Mouse (Mus musculus): Measurements from ENCODE around the gene Olfr524. TPM values are rescaled to one million over a fixed set of nuclear protein-coding genes. Genes with fewer than 3 reads are reported as not detected.

Gene Olfr524
- total RNA-seq (2021), result not detected
- not detected in 2 replicates for polyA plus RNA-seq (2012; rRNA removed)
- long read RNA-seq, result 0 reads

GRCm38 (mm10) chr7:140205864-140206263 lies at the start of gene Olfr524:
Gene Olfr524, minus strand, starts transcription at chr7:140205964.
- Histone ChIP-seq H3K9ac (ENCODE audit: low read depth, low read length) (no peak within 1 kb of the TSS), H3K4me1 (ENCODE audit: control insufficient read depth, insufficient read depth, low read length) (no peaks in the 10 kb centered on the region), H3K4me3 (no peak within 1 kb of the TSS), H3K36me3 (ENCODE audit: control insufficient read depth, insufficient read depth, low read length) (no peaks in the 10 kb centered on the region), H3K27me3 (ENCODE audit: control insufficient read depth, insufficient read depth, low read length) (no peaks in the 10 kb centered on the region), H3K79me2 (replicated peaks; ENCODE audit: control insufficient read depth, insufficient read depth, low read length) (no peaks in the 10 kb centered on the region), H3K27ac (no peak within 1 kb of the TSS)
- TF ChIP-seq EP300 (IDR thresholded peaks at IDR 0.05; ENCODE audit: insufficient read depth, low read depth, low read length) (no peak), POLR2A (IDR thresholded peaks at IDR 0.05; ENCODE audit: insufficient read depth, low read depth, low read length) (no peak), CTCF (IDR thresholded peaks at IDR 0.05) (no peak)
- DNase-seq, result no peak
- intact Hi-C loops (cut with DNase I), result no loop called here

DNA sequence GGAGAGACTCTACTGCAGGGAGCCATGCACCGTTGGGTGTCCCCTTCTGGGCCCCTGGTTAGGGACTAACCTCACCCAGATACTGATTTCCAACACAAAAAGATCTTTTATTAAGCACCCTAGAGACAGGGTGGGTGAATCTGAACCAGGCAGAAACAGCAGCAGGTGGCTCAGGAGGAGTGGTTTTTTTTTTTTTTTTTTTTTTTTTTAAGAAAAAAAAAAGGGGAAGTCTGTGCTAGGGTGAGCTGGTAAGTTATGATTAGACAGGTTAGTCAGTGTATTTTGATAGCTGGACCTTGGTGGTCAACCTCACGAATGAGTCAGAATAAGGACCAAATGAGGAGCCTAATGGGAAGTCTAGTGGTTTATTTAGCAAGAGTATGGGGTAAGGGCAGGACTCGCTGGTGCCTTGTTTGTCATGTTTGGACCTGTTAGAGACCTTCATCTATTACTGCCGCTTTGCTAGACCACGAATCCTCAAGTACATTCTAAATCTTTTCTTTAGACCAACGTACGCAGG lies 48.1 kb upstream of the Olfr524 start:
- Histone ChIP-seq H3K27ac (no peak overlapping the region), H3K36me3 (ENCODE audit: control insufficient read depth, insufficient read depth, low read length) (no peaks in the 10 kb centered on the region), H3K4me1 (ENCODE audit: control insufficient read depth, insufficient read depth, low read length) (no peaks in the 10 kb centered on the region), H3K27me3 (ENCODE audit: control insufficient read depth, insufficient read depth, low read length) (no peaks in the 10 kb centered on the region), H3K4me3 (no peak overlapping the region), H3K9ac (ENCODE audit: low read depth, low read length) (no peak overlapping the region), H3K79me2 (replicated peaks; ENCODE audit: control insufficient read depth, insufficient read depth, low read length) (no peaks in the 10 kb centered on the region)
- WGBS, result 75% methylated on average over 7 of the region's 7 CpGs
- DNase-seq, result no peak
- TF ChIP-seq CTCF (IDR thresholded peaks at IDR 0.05) (no peak), POLR2A (IDR thresholded peaks at IDR 0.05; ENCODE audit: insufficient read depth, low read depth, low read length) (no peak), EP300 (IDR thresholded peaks at IDR 0.05; ENCODE audit: insufficient read depth, low read depth, low read length) (no peak)
- intact Hi-C loops (cut with DNase I), result no loop called here

- Histone ChIP-seq H3K27ac (no peak within 1 kb of the TSS), H3K4me1 (ENCODE audit: control insufficient read depth, insufficient read depth, low read length) (no peaks in the 10 kb centered on the region), H3K4me3 (no peak within 1 kb of the TSS), H3K9ac (ENCODE audit: low read depth, low read length) (no peak within 1 kb of the TSS), H3K36me3 (ENCODE audit: control insufficient read depth, insufficient read depth, low read length) (no peaks in the 10 kb centered on the region), H3K27me3 (ENCODE audit: control insufficient read depth, insufficient read depth, low read length) (no peaks in the 10 kb centered on the region), H3K79me2 (replicated peaks; ENCODE audit: control insufficient read depth, insufficient read depth, low read length) (no peaks in the 10 kb centered on the region)
- TF ChIP-seq EP300 (IDR thresholded peaks at IDR 0.05; ENCODE audit: insufficient read depth, low read depth, low read length) (no peak), CTCF (IDR thresholded peaks at IDR 0.05) (no peak)
- WGBS, result 73% methylated on average over 4 of the region's 4 CpGs
- no peak for DNase-seq
- intact Hi-C loops (cut with DNase I), result no loop called here
Observed at GRCm38 (mm10) chr7:140247216-140247615, 41.5 kb upstream of the Olfr524 start, which contains the start of gene 5830411N06Rik. Gene 5830411N06Rik, plus strand, starts transcription at chr7:140247284.

GRCm38 (mm10) chr7:140233696-140234095 lies 27.9 kb upstream of the Olfr524 start:
- Histone ChIP-seq H3K9ac (ENCODE audit: low read depth, low read length) (no peak overlapping the region), H3K36me3 (ENCODE audit: control insufficient read depth, insufficient read depth, low read length) (no peaks in the 10 kb centered on the region), H3K27ac (no peak overlapping the region), H3K79me2 (replicated peaks; ENCODE audit: control insufficient read depth, insufficient read depth, low read length) (no peaks in the 10 kb centered on the region), H3K4me3 (no peak overlapping the region), H3K4me1 (ENCODE audit: control insufficient read depth, insufficient read depth, low read length) (no peaks in the 10 kb centered on the region), H3K27me3 (ENCODE audit: control insufficient read depth, insufficient read depth, low read length) (no peaks in the 10 kb centered on the region)
- 91% methylated on average over 3 of the region's 3 CpGs for WGBS
- TF ChIP-seq CTCF (IDR thresholded peaks at IDR 0.05), result no peak
- TF ChIP-seq EP300 (IDR thresholded peaks at IDR 0.05; ENCODE audit: insufficient read depth, low read depth, low read length), result no peak
- no peak for TF ChIP-seq POLR2A (IDR thresholded peaks at IDR 0.05; ENCODE audit: insufficient read depth, low read depth, low read length)
- intact Hi-C loops (cut with DNase I), result no loop called here
- no peak for DNase-seq

DNA sequence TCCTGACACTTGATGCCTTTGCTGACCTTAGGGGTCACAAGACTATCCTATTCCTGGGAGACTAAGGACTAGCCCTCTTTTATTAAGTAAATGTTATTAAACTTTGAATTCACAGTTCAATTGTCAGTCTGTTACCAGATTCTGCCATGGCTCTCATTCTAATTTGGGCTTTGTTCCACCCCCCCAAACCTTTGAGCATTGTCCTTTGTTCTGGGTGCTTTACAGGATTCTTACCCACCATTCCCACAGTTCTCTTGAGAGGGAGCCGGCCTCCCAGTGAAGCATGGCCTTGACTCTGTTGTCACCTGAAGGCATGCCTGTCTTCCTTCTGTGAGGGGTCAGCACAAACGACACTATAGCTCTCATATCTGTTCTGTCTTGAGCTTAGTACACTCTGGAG lies 25.3 kb upstream of the Olfr524 start:
- intact Hi-C loops (cut with DNase I), result no loop called here
- Histone ChIP-seq H3K36me3 (ENCODE audit: control insufficient read depth, insufficient read depth, low read length) (no peaks in the 10 kb centered on the region), H3K27me3 (ENCODE audit: control insufficient read depth, insufficient read depth, low read length) (no peaks in the 10 kb centered on the region), H3K4me3 (no peak overlapping the region), H3K9ac (ENCODE audit: low read depth, low read length) (no peak overlapping the region), H3K79me2 (replicated peaks; ENCODE audit: control insufficient read depth, insufficient read depth, low read length) (no peaks in the 10 kb centered on the region), H3K27ac (no peak overlapping the region), H3K4me1 (ENCODE audit: control insufficient read depth, insufficient read depth, low read length) (no peaks in the 10 kb centered on the region)
- 76% methylated on average over 2 of the region's 2 CpGs for WGBS
- no peak for DNase-seq
- TF ChIP-seq CTCF (IDR thresholded peaks at IDR 0.05) (no peak), POLR2A (IDR thresholded peaks at IDR 0.05; ENCODE audit: insufficient read depth, low read depth, low read length) (no peak), EP300 (IDR thresholded peaks at IDR 0.05; ENCODE audit: insufficient read depth, low read depth, low read length) (no peak)

DNA sequence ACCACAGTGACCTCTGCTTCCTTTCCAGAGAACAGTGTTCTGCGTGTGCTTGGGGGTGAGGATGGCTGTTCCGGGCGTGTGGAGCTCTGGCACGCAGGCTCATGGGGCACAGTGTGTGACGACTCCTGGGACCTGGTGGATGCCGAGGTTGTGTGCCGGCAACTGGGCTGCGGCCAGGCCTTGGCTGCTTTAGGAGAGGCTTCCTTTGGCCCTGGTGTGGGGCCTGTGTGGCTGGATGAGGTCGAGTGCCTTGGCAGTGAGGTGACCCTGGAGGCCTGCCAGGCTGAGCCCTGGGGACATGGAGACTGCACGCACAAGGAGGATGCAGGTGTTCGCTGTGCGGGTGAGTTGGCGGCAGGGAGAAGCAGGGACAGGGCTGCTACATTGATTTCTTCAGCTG lies 22.7 kb upstream of the Olfr524 start:
- DNase-seq, result peak in 1 of 2 experiments; percentile 8
- Histone ChIP-seq H3K36me3 (ENCODE audit: control insufficient read depth, insufficient read depth, low read length) (no peaks in the 10 kb centered on the region), H3K27me3 (ENCODE audit: control insufficient read depth, insufficient read depth, low read length) (no peaks in the 10 kb centered on the region), H3K9ac (ENCODE audit: low read depth, low read length) (no peak overlapping the region), H3K4me1 (ENCODE audit: control insufficient read depth, insufficient read depth, low read length) (no peaks in the 10 kb centered on the region), H3K27ac (no peak overlapping the region), H3K4me3 (no peak overlapping the region), H3K79me2 (replicated peaks; ENCODE audit: control insufficient read depth, insufficient read depth, low read length) (no peaks in the 10 kb centered on the region)
- TF ChIP-seq CTCF (IDR thresholded peaks at IDR 0.05) (no peak), POLR2A (IDR thresholded peaks at IDR 0.05; ENCODE audit: insufficient read depth, low read depth, low read length) (no peak), EP300 (IDR thresholded peaks at IDR 0.05; ENCODE audit: insufficient read depth, low read depth, low read length) (no peak)
- intact Hi-C loops (cut with DNase I), result no loop called here
- 78% methylated on average over 13 of the region's 13 CpGs for WGBS

Measured in heart, adult 2 months (tissue).